Mouse (Mus musculus): ENCODE results near the gene Olfr646. TPM values are rescaled to one million over a fixed set of nuclear protein-coding genes. Genes with fewer than 3 reads are reported as not detected.

Olfr646 gene
- not detected for total RNA-seq (2023)

GRCm38 (mm10) chr7:104104757-104104972, at the start of gene Olfr646:
Gene Olfr646 (plus strand): TSS chr7:104104873.

DNA sequence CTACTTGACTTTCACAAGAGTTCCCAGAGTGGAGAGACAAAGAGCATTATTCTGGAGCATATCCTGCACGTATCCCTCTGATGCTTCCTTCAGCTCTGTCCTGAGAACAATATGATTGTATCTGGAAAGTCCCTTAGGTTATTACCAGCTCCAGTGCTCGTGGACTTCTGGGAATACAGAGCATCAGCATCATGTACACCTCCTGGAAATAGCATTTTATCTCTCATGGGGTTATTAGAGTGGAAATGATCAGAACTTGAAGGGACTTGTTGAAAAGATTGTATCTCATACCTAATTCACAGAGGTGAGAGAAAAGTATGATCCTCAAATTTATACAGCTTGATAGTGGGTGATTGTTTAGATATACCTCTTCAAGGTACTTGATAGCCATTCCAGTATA, 43.3 kb upstream of the Olfr646 start, which contains the start of gene 4930516K23Rik:
4930516K23Rik (minus strand) TSS at position 101 of the 400 bp plus-strand sequence.

GRCm38 (mm10) chr7:104071769-104072168, 32.9 kb upstream of the Olfr646 start, which contains the start of gene Olfr644:
Gene Olfr644 (minus strand): TSS chr7:104071869.

GRCm38 (mm10) chr7:104085365-104085764, 19.3 kb upstream of the Olfr646 start, which contains the start of gene Olfr645:
Gene Olfr645 (minus strand): TSS chr7:104085465.

GRCm38 (mm10) chr7:104129726-104130125, 25.1 kb downstream of the Olfr646 start, which contains the start of gene Ubqln5:
Gene Ubqln5 (minus strand): TSS chr7:104129826.

DNA sequence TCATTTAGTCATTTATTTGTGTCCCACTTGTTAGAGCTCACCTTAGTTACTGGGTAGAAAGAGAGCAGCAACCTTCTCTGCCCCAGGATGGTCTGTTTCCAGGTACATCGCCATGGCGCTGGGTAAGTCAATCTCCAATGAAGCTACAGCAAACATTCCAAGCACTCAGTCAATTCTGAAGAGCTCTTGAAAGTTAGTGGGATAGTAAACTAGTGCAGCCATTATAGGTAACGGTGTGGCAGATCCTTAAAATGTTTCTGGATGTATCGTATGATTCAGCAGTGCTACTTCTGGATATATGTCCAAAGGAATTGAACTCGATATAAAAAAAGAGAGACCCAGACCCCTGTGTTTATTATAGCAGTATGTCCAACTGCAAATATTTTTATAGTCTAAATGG, 32.6 kb downstream of the Olfr646 start, which contains the start of gene Olfr643:
Olfr643 (minus strand) TSS at position 101 of the 400 bp plus-strand sequence.

GRCm38 (mm10) chr7:104143179-104143578, 38.5 kb downstream of the Olfr646 start, which contains the start of gene Ubqln3:
Gene Ubqln3 (minus strand): TSS chr7:104143279.

DNA sequence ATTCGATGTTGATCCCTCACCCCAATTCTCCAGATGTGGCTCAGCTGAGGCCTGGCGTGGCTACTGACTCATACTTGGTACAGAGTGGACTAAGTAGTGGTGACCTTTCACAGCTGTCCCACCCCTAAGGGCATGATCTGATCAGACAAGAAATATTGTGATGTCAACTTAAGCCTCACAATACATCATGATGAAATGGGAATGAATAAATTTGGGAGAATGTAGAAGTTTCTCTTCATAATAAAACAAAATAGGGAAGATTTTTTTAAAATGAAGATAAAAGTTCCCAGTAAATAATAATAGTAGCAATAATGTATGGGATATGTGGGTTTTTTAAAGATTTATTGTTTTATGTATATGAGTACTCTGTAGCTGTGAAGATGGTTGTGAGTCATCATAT, 45.8 kb downstream of the Olfr646 start, which contains the start of gene Ubqlnl:
Ubqlnl (minus strand) TSS at position 101 of the 400 bp plus-strand sequence.

Other genes starting within 250 kb of the Olfr646 start
- not detected for gene Olfr66, start 218.6 kb upstream of the Olfr646 start, total RNA-seq (2023)
- gene Olfr64, start 210.4 kb upstream of the Olfr646 start, total RNA-seq (2023), result not detected
- not detected for gene Olfr65, start 201.4 kb upstream of the Olfr646 start, total RNA-seq (2023)
- gene Olfr631, start 176.0 kb upstream of the Olfr646 start, total RNA-seq (2023), result not detected
- not detected for gene Olfr632, start 170.5 kb upstream of the Olfr646 start, total RNA-seq (2023)
- gene Olfr633, start 160.4 kb upstream of the Olfr646 start, total RNA-seq (2023), result not detected
- gene Olfr635, start 133.7 kb upstream of the Olfr646 start, total RNA-seq (2023), result not detected
- not detected for gene Olfr638, start 106.1 kb upstream of the Olfr646 start, total RNA-seq (2023)
- under 1 TPM; 0.09 to 0.12 TPM for gene Olfr639, start 87.6 kb upstream of the Olfr646 start, total RNA-seq (2023)
- not detected for gene Olfr640, start 79.3 kb upstream of the Olfr646 start, total RNA-seq (2023)
- not detected for gene Olfr641, start 69.4 kb upstream of the Olfr646 start, total RNA-seq (2023)
- gene Olfr642, start 52.2 kb upstream of the Olfr646 start, total RNA-seq (2023), result not detected
- gene 4930516K23Rik, start 43.4 kb upstream of the Olfr646 start, total RNA-seq (2023), result not detected
- gene Olfr644, start 33.0 kb upstream of the Olfr646 start, total RNA-seq (2023), result not detected
- not detected for gene Olfr645, start 19.4 kb upstream of the Olfr646 start, total RNA-seq (2023)
- not detected for gene Ubqln5, start 25.0 kb downstream of the Olfr646 start, total RNA-seq (2023)
- not detected for gene Olfr643, start 32.5 kb downstream of the Olfr646 start, total RNA-seq (2023)
- gene Ubqln3, start 38.4 kb downstream of the Olfr646 start, total RNA-seq (2023), result not detected
- gene Ubqlnl, start 45.7 kb downstream of the Olfr646 start, total RNA-seq (2023), result not detected
- not detected for gene Olfm5, start 60.0 kb downstream of the Olfr646 start, total RNA-seq (2023)
- gene Olfr648, start 78.5 kb downstream of the Olfr646 start, total RNA-seq (2023), result not detected
- gene Olfr649, start 91.1 kb downstream of the Olfr646 start, total RNA-seq (2023), result not detected
- gene Trim6, start 113.9 kb downstream of the Olfr646 start, total RNA-seq (2023), result not detected
- gene Trim34a, start 139.6 kb downstream of the Olfr646 start, total RNA-seq (2023), result 10 to 100 TPM; 26.0 to 33.9 TPM
- 10 to 100 TPM; 21.2 to 25.5 TPM for gene Trim5, start 183.2 kb downstream of the Olfr646 start, total RNA-seq (2023)
- gene Trim12a, start 210.6 kb downstream of the Olfr646 start, total RNA-seq (2023), result 100 to 1,000 TPM in 1 of 2 experiments, 10 to 100 TPM in 1; 98.4 to 109 TPM
- 1 to 10 TPM; 2.4 to 2.7 TPM for gene Trim34b, start 224.6 kb downstream of the Olfr646 start, total RNA-seq (2023)
- 10 to 100 TPM; 43.4 to 51.9 TPM for gene Trim12c, start 248.5 kb downstream of the Olfr646 start, total RNA-seq (2023)